Mouse (Mus musculus) heart, embryonic 14.5 days (tissue): ENCODE measurements around the gene Map2k6. TPM values are rescaled to one million over a fixed set of nuclear protein-coding genes. Genes with fewer than 3 reads are reported as not detected.

Experiments
- ATAC-seq: fragments of 200-750 bp; cut with Nextera tagmentation; 2 replicates; pipeline ENCODE4 v1.8.0; 2017; ENCODE audit warnings: low read depth, moderate TSS enrichment; ENCODE audit not compliant: insufficient number of reproducible peaks, insufficient read depth, low FRiP score
- H3K27ac ChIP-seq, 2 experiments: fragments of 200-500 bp in 1 of 2; fragments of 300-500 bp in 1 of 2; sonication (generic) in 1 of 2; replicated peaks in 1 of 2; 2 replicates each; pipeline ENCODE4 v1.5.1; 2012 to 2014; ENCODE audit warnings: low read depth in 2 of 2, low read length in 2 of 2, control low read depth in 1 of 2, mild to moderate bottlenecking in 1 of 2, mixed read lengths in 1 of 2; ENCODE audit not compliant: control insufficient read depth in 1 of 2, insufficient read depth in 1 of 2
- H3K27me3 ChIP-seq: fragments of 300-500 bp; sonication (generic); 2 replicates; pipeline ENCODE4 v1.6.1; 2014; ENCODE audit warnings: mild to moderate bottlenecking, low read length, control low read depth; ENCODE audit not compliant: control insufficient read depth, insufficient read depth
- H3K36me3 ChIP-seq: fragments of 300-500 bp; sonication (generic); 2 replicates; pipeline ENCODE4 v1.6.1; 2014; ENCODE audit warnings: mild to moderate bottlenecking, control low read depth, low read length, mixed read lengths; ENCODE audit not compliant: control insufficient read depth, insufficient read depth
- H3K4me1 ChIP-seq, 2 experiments: fragments of 200-500 bp in 1 of 2; fragments of 300-500 bp in 1 of 2; sonication (generic) in 1 of 2; 2 replicates each; pipeline ENCODE4 v1.6.1; 2012 to 2014; ENCODE audit warnings: low read length in 2 of 2, control low read depth in 1 of 2, mixed read lengths in 1 of 2; ENCODE audit not compliant: control insufficient read depth in 2 of 2, insufficient read depth in 2 of 2
- H3K4me2 ChIP-seq: fragments of 300-500 bp; sonication (generic); 2 replicates; pipeline ENCODE4 v1.6.1; 2014; ENCODE audit warnings: mild to moderate bottlenecking, low read length
- H3K4me3 ChIP-seq, 2 experiments: fragments of 200-500 bp in 1 of 2; fragments of 300-500 bp in 1 of 2; sonication (generic) in 1 of 2; 2 replicates each; pipeline ENCODE4 v1.5.1; 2012 to 2014; ENCODE audit warnings: low read length in 2 of 2, mild to moderate bottlenecking in 2 of 2, control low read depth in 1 of 2, low read depth in 1 of 2, moderate library complexity in 1 of 2; ENCODE audit not compliant: control insufficient read depth in 1 of 2, insufficient read depth in 1 of 2
- H3K9ac ChIP-seq: fragments of 300-500 bp; sonication (generic); 2 replicates; pipeline ENCODE4 v1.6.1; 2014; ENCODE audit warnings: mild to moderate bottlenecking, low read length
- H3K9me3 ChIP-seq: fragments of 300-500 bp; sonication (generic); 2 replicates; pipeline ENCODE4 v1.6.1; 2016; ENCODE audit warnings: low read length, control low read depth; ENCODE audit not compliant: control insufficient read depth
- WGBS: fragments of 180-500 bp; shearing (Covaris S2); extraction: QIAGEN DNeasy Blood & Tissue Kit; methylation state at CpG from one replicate; pipeline ENCODE4 v1.1.7; 2014; 5-methylcytosine and 5-hydroxymethylcytosine counted together
- polyA plus RNA-seq: library from polyadenylated mRNA; unstranded; fragments of >200 nt; fragmentation: Nextera tagmentation; extraction: Ambion mirVana; gene quantifications from 2 replicates; pipeline ENCODE4 v1.2.1, GENCODE M21; 2014

The Map2k6 gene
- polyA plus RNA-seq, 1 experiment from 2014 or later: 18.8 TPM

DNA sequence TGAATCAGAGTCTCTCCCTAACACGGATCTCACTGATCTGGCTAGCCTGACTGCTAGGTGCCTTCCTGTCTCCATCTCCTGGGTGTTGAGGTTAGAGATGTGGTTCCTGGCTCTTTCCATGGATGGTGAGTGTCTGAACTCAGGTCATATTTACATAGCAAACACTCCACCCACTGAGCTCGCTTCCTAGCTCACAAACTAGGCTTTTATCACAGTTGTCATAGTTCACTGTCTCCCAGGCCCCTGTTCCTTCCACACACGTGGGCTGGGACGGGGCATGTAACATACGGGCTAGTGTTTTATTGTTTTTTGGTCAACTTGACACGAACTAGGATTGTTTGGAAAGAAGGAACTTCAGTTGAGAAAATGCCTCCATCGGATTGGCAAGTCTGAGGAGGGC, 52.7 kb downstream of the Map2k6 start:
- no peak overlapping the region for H3K27ac ChIP-seq
- no peak overlapping the region for H3K4me2 ChIP-seq
- no peaks in the 10 kb centered on the region for H3K9me3 ChIP-seq
- H3K27me3 ChIP-seq: no peaks in the 10 kb centered on the region
- 67% methylated on average over 7 of the region's 7 CpGs for WGBS
- H3K4me3 ChIP-seq: no peak overlapping the region
- H3K9ac ChIP-seq: no peak overlapping the region
- ATAC-seq: no peak
- no peaks in the 10 kb centered on the region for H3K36me3 ChIP-seq
- H3K4me1 ChIP-seq: peaks cover 18 to 25% of the 10 kb centered on the region in 2 experiments

DNA sequence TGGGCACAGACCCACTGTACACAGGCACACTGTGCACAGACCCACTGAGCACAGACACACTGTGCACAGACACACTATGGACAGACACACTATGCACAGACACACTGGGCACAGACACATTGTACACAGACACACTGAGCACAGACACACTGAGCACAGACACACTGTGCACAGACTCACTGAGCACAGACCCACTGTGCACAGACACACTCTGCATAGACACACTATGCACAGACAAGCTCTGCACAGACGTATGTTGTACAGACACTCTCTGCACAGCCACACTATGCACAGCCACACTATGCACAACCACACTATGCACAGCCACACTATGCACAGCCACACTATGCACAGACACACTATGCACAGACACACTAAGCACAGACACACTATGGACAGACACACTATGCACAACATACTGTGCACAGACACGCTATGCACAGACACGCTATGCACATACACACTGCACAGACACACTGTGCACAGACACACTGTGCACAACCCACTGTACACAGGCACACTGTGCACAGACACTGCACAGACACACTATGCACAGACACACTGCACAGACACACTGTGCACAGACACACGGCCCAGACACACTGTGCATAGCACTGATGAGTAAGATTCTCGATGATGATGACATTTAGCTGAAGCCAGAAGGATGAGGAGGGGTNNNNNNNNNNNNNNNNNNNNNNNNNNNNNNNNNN, 54.7 kb downstream of the Map2k6 start:
- Histone ChIP-seq H3K4me3 (no peak overlapping the region), H3K4me2 (no peak overlapping the region), H3K4me1 (peaks cover 13 to 20% of the 10 kb centered on the region in 2 experiments), H3K9ac (no peak overlapping the region), H3K27me3 (0 out of 2 replicates have a peak, but pooled peaks cover 2% of the 10 kb centered on the region), H3K36me3 (no peaks in the 10 kb centered on the region), H3K9me3 (no peaks in the 10 kb centered on the region), H3K27ac (no peak overlapping the region)
- no peak for ATAC-seq
- 91% methylated on average over 5 of the region's 5 CpGs for WGBS

DNA sequence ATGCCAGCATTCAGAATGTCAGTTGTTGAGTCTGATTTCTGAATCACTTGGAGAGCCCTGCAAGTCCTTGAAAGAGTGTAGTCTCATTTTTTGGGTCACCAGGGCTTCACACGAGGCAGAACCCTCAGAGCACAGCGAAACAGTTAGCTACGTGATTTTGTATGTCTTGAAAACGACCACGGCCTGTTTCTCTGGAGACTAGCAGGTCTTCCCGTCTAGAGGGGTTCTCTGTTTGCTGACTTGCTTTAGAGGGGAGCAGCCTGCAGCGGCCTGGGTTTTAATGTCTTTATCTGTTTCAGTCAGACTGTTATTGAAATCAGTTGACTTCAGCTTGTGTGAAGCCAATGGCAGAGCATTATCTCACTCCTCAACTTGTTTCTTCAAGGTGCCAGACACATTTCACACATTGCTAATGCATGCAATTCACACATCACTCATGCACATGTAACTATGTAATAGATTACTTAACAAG, 58.6 kb downstream of the Map2k6 start:
- H3K27me3 ChIP-seq: 0 out of 2 replicates have a peak, but pooled peaks cover 2% of the 10 kb centered on the region
- 70% methylated on average over 7 of the region's 7 CpGs for WGBS
- no peak overlapping the region for H3K4me3 ChIP-seq
- no peak for ATAC-seq
- H3K4me2 ChIP-seq: no peak overlapping the region
- no peaks in the 10 kb centered on the region for H3K9me3 ChIP-seq
- H3K4me1 ChIP-seq: peaks cover 0 to 13% of the 10 kb centered on the region in 2 experiments; a peak in 2 of 4 replicates
- no peaks in the 10 kb centered on the region for H3K36me3 ChIP-seq
- no peak overlapping the region for H3K27ac ChIP-seq
- H3K9ac ChIP-seq: no peak overlapping the region

DNA sequence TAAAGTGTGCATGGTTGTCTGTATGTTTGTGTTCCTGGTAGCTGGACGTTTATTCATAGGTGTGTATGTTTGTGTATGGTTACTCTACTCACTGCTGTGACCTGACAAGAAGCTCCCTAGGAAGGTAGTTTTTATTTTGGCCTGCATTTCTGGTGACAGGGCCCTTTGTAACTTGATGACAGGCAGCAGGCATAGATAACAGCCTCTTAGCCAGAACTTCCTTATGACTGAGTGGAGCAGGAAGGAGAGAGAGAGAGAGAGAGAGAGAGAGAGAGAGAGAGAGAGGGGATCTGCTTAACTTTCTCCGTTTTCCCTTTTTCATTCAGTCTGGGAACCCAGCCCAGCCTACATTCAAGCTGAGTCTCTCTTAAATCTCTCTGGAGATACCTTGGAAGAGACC, 61.6 kb downstream of the Map2k6 start:
- ATAC-seq: no peak
- Histone ChIP-seq H3K4me2 (no peak overlapping the region), H3K9me3 (no peaks in the 10 kb centered on the region), H3K36me3 (no peaks in the 10 kb centered on the region), H3K9ac (no peak overlapping the region), H3K27me3 (0 out of 2 replicates have a peak, but pooled peaks cover 2% of the 10 kb centered on the region), H3K27ac (no peak overlapping the region), H3K4me3 (no peak overlapping the region), H3K4me1 (peaks cover 0 to 13% of the 10 kb centered on the region in 2 experiments; a peak in 2 of 4 replicates)
- WGBS: 7% methylated on average over 2 of the region's 2 CpGs

DNA sequence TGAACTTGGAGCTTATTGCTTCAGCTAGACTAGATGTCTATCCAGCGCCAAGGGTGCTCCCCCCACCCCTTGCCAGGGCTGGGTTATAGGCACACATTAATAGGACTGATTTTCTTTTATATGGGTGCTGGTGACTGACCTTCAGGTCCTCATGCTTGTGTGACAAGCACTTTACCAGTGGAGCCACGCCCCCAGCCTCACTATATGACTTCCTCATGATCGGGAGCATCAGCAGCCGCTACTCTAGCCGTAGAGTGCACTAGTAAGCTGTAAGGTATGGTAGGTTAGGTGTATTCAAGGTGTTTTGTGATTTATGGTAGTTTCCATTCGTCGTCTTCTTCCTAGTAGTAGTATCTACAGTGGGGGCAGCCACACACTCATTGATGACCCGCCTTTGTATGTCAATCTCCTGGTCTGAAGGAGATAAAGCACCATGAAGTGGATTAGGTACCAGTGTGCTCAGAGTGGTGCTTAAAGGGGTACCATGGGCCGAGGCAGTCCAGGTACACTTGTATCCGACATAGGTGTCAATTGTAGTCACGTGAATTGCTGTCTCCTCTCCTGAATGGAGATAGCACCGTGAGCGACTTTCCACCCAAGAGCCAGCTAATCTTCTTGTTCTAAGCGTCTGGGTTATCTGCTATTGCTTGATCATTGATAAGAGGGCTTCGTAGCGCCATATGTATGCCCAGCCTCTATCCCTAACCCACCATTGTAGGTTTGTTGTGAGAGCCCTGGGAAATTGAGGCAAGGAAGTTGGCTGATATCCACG, 62.8 kb downstream of the Map2k6 start:
- Histone ChIP-seq H3K27me3 (0 out of 2 replicates have a peak, but pooled peaks cover 2% of the 10 kb centered on the region), H3K9me3 (no peaks in the 10 kb centered on the region), H3K4me3 (no peak overlapping the region), H3K4me2 (no peak overlapping the region), H3K9ac (no peak overlapping the region), H3K27ac (no peak overlapping the region), H3K4me1 (peaks cover 0 to 13% of the 10 kb centered on the region in 2 experiments; a peak in 2 of 4 replicates), H3K36me3 (no peaks in the 10 kb centered on the region)
- 82% methylated on average over 17 of the region's 17 CpGs for WGBS
- ATAC-seq: no peak

DNA sequence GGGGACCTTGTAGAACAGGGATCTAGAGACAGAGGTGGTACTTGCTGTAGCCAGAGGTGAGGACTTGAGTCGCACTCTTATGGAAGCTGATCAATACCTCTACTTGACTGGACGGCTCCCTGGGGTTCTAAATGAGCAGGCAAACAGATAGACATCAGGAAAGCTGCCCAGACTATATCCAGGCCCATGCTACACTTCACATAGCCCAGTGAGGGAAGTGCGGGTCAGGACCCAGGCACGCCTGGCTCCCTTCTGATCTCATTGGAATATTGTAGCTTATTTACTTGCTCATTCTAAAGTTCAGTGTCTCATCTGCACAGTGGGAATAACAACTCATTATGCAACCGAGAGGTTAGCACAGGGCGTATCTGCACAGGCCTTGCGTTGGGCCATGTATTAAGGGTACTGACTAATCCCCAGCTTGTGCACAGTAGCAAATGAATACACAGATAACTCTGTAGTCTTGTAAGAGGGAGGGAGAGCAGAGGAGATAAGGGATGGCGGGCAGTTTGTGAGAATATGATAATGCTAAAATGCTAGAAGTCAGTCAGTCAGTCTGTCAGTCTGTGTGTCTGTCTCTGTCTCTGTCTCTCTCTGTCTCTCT, 64.2 kb downstream of the Map2k6 start:
- WGBS: 61% methylated on average over 8 of the region's 8 CpGs
- peaks cover 0 to 13% of the 10 kb centered on the region in 2 experiments; a peak in 2 of 4 replicates for H3K4me1 ChIP-seq

DNA sequence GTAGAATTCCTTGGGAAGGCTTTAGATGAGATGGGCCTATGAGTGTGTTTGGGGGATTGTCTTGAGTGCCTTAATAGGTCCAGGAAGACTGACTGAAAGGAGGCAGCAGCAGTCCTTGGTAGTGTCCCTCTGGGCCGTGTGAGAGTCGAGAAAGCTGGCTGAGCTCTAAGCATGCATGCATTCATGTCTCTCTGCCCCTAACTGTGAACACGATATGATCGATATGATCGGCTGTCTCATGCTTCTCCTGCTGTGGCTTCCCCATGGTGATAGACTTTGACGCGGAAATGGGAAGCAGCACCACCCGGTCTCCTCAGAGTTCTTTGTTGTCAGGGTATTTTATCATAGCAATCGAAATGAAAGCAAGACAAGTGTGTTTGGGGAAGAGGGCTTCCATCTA, 64.9 kb downstream of the Map2k6 start:
- WGBS: 69% methylated on average over 9 of the region's 9 CpGs
- H3K4me2 ChIP-seq: no peak overlapping the region
- H3K27me3 ChIP-seq: no peaks in the 10 kb centered on the region
- H3K9me3 ChIP-seq: no peaks in the 10 kb centered on the region
- no peak overlapping the region for H3K27ac ChIP-seq
- H3K4me1 ChIP-seq: peaks cover 0 to 13% of the 10 kb centered on the region in 2 experiments; a peak in 2 of 4 replicates
- H3K9ac ChIP-seq: no peak overlapping the region
- ATAC-seq: no peak
- H3K4me3 ChIP-seq: no peak overlapping the region
- no peaks in the 10 kb centered on the region for H3K36me3 ChIP-seq

More for the DNA sequence above, 64.2 kb downstream of the Map2k6 start:
- Histone ChIP-seq H3K4me3 (no peak overlapping the region), H3K27me3 (no peaks in the 10 kb centered on the region), H3K27ac (no peak overlapping the region), H3K36me3 (no peaks in the 10 kb centered on the region), H3K9ac (no peak overlapping the region), H3K9me3 (no peaks in the 10 kb centered on the region), H3K4me2 (no peak overlapping the region)
- no peak for ATAC-seq
